Mouse (Mus musculus) liver, embryonic 11.5 days (tissue): ENCODE results near the gene Zscan10. TPM values are rescaled to one million over a fixed set of nuclear protein-coding genes. Genes with fewer than 3 reads are reported as not detected.

Experiments
- ATAC-seq: fragments of 200-750 bp; cut with Nextera tagmentation; replicated peaks from 2 replicates; pipeline ENCODE4 v1.8.0; 2017; ENCODE audit warnings: moderate number of reproducible peaks, mild to moderate bottlenecking, moderate TSS enrichment, moderate library complexity; ENCODE audit not compliant: low FRiP score
- DNase-seq: peaks from one replicate; pipeline ENCODE4 v3.0.0-alpha.2; 2017; ENCODE audit warnings: low spot score
- H3K27ac ChIP-seq: fragments of 300-500 bp; sonication (generic); 2 replicates; pipeline ENCODE4 v1.5.1; 2014; ENCODE audit warnings: mild to moderate bottlenecking, low read depth, low read length, control low read depth
- H3K27me3 ChIP-seq: fragments of 300-500 bp; sonication (generic); replicated peaks from 2 replicates; pipeline ENCODE4 v1.6.1; 2014; ENCODE audit warnings: low read length, mixed read lengths; ENCODE audit not compliant: control insufficient read depth, insufficient read depth
- H3K36me3 ChIP-seq: fragments of 300-500 bp; sonication (generic); 2 replicates; pipeline ENCODE4 v1.6.1; 2014; ENCODE audit warnings: mild to moderate bottlenecking, low read length, moderate library complexity, mixed read lengths; ENCODE audit not compliant: control insufficient read depth, insufficient read depth
- H3K4me1 ChIP-seq: fragments of 300-500 bp; sonication (generic); replicated peaks from 2 replicates; pipeline ENCODE4 v1.6.1; 2014; ENCODE audit warnings: low read length, mixed read lengths; ENCODE audit not compliant: control insufficient read depth, insufficient read depth
- H3K4me2 ChIP-seq: fragments of 300-500 bp; sonication (generic); 2 replicates; pipeline ENCODE4 v1.6.1; 2014; ENCODE audit warnings: mild to moderate bottlenecking, control low read depth, moderate library complexity
- H3K4me3 ChIP-seq: fragments of 300-500 bp; sonication (generic); 2 replicates; pipeline ENCODE4 v1.5.1; 2014; ENCODE audit warnings: low read depth, low read length, control low read depth
- H3K9ac ChIP-seq: fragments of 300-500 bp; sonication (generic); 2 replicates; pipeline ENCODE4 v1.6.1; 2014; ENCODE audit warnings: low read depth, low read length, control low read depth
- H3K9me3 ChIP-seq: fragments of 300-500 bp; sonication (generic); 2 replicates; pipeline ENCODE4 v1.6.1; 2016; ENCODE audit warnings: low read length, inconsistent platforms, mixed read lengths; ENCODE audit not compliant: control insufficient read depth
- WGBS: fragments of 180-500 bp; shearing (Covaris S2); extraction: QIAGEN DNeasy Blood & Tissue Kit; methylation state at CpG from one replicate; pipeline ENCODE4 v1.1.7; 2014; 5-methylcytosine and 5-hydroxymethylcytosine counted together
- polyA plus RNA-seq: library from polyadenylated mRNA; unstranded; fragments of >200 nt; fragmentation: Nextera tagmentation; extraction: Ambion mirVana; gene quantifications from 2 replicates; pipeline ENCODE4 v1.2.1, GENCODE M21; 2014

The Zscan10 gene
- polyA plus RNA-seq, 1 experiment from 2014 or later, result 0.25 TPM

GRCm38 (mm10) chr17:23620351-23620750 lies 19.7 kb downstream of the Zscan10 start:
- ATAC-seq (no peak), DNase-seq (no peak)
- no peaks in the 10 kb centered on the region for H3K36me3 ChIP-seq
- no peak overlapping the region for H3K4me2 ChIP-seq
- 61% methylated on average over 7 of the region's 7 CpGs for WGBS
- no peak overlapping the region for H3K9ac ChIP-seq
- H3K4me3 ChIP-seq, result no peak overlapping the region
- H3K27ac ChIP-seq, result no peak overlapping the region
- no peaks in the 10 kb centered on the region for H3K4me1 ChIP-seq
- H3K9me3 ChIP-seq, result no peaks in the 10 kb centered on the region
- no peaks in the 10 kb centered on the region for H3K27me3 ChIP-seq

DNA sequence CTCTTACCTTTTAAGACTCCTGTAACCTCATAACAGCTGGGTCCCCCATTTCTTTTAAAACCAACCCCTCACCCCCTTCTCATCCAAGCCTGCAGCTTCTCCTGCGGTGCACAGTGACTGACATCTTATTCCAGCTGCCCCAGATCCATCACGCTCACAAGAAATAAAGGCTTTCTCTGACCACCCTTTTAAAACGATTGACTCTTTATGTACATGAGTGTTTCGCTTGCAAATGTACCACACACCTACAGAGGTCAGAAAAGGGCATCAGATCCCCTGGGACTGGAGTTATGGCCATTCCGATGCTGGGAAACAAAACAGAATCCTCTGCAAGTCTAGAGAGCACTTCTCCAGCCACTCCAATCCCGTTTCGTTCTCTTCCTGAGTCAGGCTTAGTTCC lies 27.2 kb downstream of the Zscan10 start:
- no peak overlapping the region for H3K27ac ChIP-seq

DNA sequence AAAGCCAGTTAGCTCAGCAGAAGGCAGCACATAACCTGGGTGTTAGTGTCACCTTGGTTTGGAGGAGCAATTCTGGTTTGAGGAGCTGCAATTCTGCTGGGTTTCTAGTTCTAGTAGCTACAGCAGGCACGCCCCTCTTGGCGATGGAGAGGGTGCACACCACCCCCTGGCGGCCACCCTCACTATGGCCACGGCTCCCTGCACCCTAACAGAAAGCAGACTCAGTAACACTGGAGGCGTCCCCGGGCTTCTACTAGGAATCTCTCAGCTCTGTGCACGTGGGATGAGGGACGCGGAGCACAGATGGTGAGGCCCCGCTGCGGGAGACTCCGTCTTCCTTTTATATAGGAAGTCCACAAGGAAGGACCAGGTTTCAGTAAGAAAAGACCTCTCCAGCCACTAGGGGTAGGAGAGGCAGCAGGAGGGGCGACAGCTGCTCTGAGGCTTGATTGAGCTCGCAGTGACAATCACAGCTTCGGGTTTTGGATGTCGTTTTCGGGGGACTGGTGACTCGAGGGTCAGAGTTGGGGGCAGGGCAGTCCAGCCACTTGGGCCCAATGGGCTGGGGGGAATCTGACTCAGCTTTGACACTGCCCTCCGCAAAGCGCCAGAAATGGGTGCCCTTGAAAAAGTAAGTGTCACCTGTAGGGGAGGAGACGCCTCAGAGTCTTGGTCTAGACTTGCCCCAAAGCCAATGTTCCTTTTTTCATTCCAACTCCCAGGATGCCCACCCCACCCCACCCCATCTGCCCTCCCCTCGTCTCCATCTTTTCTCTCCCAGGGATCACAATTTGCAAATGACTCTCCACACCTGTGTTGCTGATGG lies 29.8 kb downstream of the Zscan10 start:
- H3K9me3 ChIP-seq, result no peaks in the 10 kb centered on the region
- 16% methylated on average over 22 of the region's 22 CpGs for WGBS
- ATAC-seq (peak; percentile 82), DNase-seq (peak; percentile 75)
- no peak overlapping the region for H3K27ac ChIP-seq
- H3K36me3 ChIP-seq, result no peaks in the 10 kb centered on the region
- 0 out of 2 replicates have a peak overlapping the region, but pooled peaks have one; percentile 5 for H3K4me3 ChIP-seq
- H3K4me2 ChIP-seq, result peak overlapping the region; percentile 44
- peaks cover 10% of the 10 kb centered on the region for H3K27me3 ChIP-seq
- H3K9ac ChIP-seq, result no peak overlapping the region
- no peaks in the 10 kb centered on the region for H3K4me1 ChIP-seq

More for the DNA sequence above, 27.2 kb downstream of the Zscan10 start:
- Histone ChIP-seq H3K4me2 (no peak overlapping the region), H3K27me3 (peaks cover 10% of the 10 kb centered on the region), H3K4me3 (no peak overlapping the region), H3K9me3 (no peaks in the 10 kb centered on the region), H3K36me3 (no peaks in the 10 kb centered on the region), H3K9ac (no peak overlapping the region), H3K4me1 (no peaks in the 10 kb centered on the region)
- DNase-seq (no peak), ATAC-seq (no peak)
- 43% methylated on average over 7 of the region's 7 CpGs for WGBS

DNA sequence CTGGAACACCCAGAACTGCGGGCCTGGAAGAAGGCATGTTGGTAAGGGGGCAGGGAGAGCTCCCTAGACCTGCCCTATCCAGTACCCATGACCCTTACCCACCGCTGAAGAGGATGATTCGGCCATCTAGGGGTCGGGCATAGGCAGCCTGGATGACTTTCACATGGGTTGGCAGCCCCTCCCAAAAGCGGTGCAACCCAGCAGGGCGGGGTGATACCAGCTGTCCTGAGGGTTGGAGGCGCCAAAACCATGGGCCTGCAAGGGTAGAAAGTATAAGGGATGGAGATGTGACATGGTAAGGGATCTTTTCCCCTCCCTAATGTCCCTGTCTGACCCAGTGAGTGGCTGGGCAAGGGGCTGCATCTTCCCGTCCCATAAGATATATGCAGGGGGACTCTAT lies 30.6 kb downstream of the Zscan10 start:
- Histone ChIP-seq H3K9me3 (no peaks in the 10 kb centered on the region), H3K4me1 (no peaks in the 10 kb centered on the region), H3K36me3 (no peaks in the 10 kb centered on the region), H3K27me3 (peaks cover 10% of the 10 kb centered on the region), H3K4me2 (no peak overlapping the region), H3K27ac (no peak overlapping the region), H3K9ac (no peak overlapping the region), H3K4me3 (no peak overlapping the region)
- 68% methylated on average over 8 of the region's 8 CpGs for WGBS
- DNase-seq, result no peak
- no peak for ATAC-seq

- ATAC-seq (0 out of 2 replicates have a peak, but pooled peaks have one; percentile 36), DNase-seq (no peak)
- H3K9ac ChIP-seq, result no peak within 1 kb of the TSS
- peak within 1 kb of the TSS; percentile 70 for H3K4me2 ChIP-seq
- H3K4me3 ChIP-seq, result peak within 1 kb of the TSS; percentile 42
- WGBS, result 2% methylated on average over 58 of the region's 58 CpGs
- H3K27me3 ChIP-seq, result peaks cover 39% of the 10 kb centered on the region
- H3K9me3 ChIP-seq, result no peaks in the 10 kb centered on the region
- H3K36me3 ChIP-seq, result no peaks in the 10 kb centered on the region
- no peaks in the 10 kb centered on the region for H3K4me1 ChIP-seq
- no peak within 1 kb of the TSS for H3K27ac ChIP-seq
Measured at GRCm38 (mm10) chr17:23644613-23645495, 44.2 kb downstream of the Zscan10 start, which contains the start of gene Mmp25. Gene Mmp25 (minus strand): TSS chr17:23645277.

- no peak for DNase-seq
- ATAC-seq, result no peak
- Histone ChIP-seq H3K4me3 (no peak overlapping the region), H3K4me1 (no peaks in the 10 kb centered on the region), H3K27ac (no peak overlapping the region), H3K36me3 (no peaks in the 10 kb centered on the region), H3K9ac (no peak overlapping the region), H3K27me3 (peaks cover 39% of the 10 kb centered on the region), H3K4me2 (no peak overlapping the region), H3K9me3 (no peaks in the 10 kb centered on the region)
- WGBS, result 43% methylated on average over 10 of the region's 10 CpGs
Measured at GRCm38 (mm10) chr17:23645894-23646293, 45.2 kb downstream of the Zscan10 start.

DNA sequence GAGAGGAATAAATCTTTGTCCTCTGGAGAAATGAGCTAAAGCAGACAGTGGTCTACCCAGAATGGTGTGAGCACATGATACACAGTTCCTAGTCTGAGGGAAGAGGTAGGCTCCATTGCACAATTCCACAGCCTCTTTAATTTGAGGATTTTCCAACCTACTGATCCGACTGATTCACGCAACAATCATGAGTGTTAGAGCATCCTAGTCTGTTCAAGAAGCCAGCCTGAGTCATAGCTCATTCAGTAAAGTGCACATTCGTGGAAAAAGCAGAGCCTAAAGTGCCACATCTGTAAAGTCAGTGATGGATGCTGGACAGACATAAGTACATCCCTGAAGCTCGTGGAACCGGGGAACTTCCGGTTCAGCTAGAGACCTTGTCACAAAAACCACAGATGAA lies 50.7 kb downstream of the Zscan10 start:
- H3K4me1 ChIP-seq, result no peaks in the 10 kb centered on the region
- ATAC-seq, result no peak
- peaks cover 17% of the 10 kb centered on the region for H3K27me3 ChIP-seq
- H3K4me2 ChIP-seq, result no peak overlapping the region
- no peak overlapping the region for H3K9ac ChIP-seq
- no peak for DNase-seq
- H3K9me3 ChIP-seq, result no peaks in the 10 kb centered on the region
- WGBS, result 67% methylated on average over 6 of the region's 6 CpGs
- no peak overlapping the region for H3K4me3 ChIP-seq
- H3K27ac ChIP-seq, result no peak overlapping the region
- no peaks in the 10 kb centered on the region for H3K36me3 ChIP-seq

DNA sequence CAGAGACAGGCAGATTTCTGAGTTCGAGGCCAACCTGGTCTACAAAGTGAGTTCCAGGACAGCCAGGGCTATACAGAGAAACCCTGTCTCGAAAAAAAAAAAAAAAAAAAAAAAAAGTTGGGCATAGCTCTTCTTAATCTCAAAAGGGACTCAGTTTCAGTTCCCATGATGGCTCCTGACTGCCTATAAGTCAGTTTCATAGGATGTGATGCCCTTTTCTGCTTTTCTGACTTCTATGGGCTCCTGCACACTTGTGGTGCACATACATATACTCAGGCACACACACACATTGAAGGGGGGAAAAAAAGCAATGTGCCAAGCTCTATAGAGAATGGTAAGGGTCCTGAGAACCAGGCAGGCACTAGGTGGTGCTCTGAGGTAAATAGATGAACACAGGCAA lies 52.7 kb downstream of the Zscan10 start:
- H3K4me2 ChIP-seq, result no peak overlapping the region
- H3K4me3 ChIP-seq, result no peak overlapping the region
- 69% methylated on average over 1 of the region's 2 CpGs for WGBS
- H3K4me1 ChIP-seq, result no peaks in the 10 kb centered on the region
- peaks cover 10% of the 10 kb centered on the region; the same call in 1 of the 2 replicates for H3K27me3 ChIP-seq
- DNase-seq, result no peak
- no peak overlapping the region for H3K9ac ChIP-seq
- H3K36me3 ChIP-seq, result no peaks in the 10 kb centered on the region
- H3K27ac ChIP-seq, result no peak overlapping the region
- ATAC-seq, result no peak
- no peaks in the 10 kb centered on the region for H3K9me3 ChIP-seq
